Mouse (Mus musculus) T-helper 2 cell (primary cell): Measurements from ENCODE around the gene Ank2.

Experiments used
- in situ Hi-C: fragments of 300-600 bp; cut with MboI, MseI; formaldehyde crosslinking; loops from one replicate; pipeline ENCODE4 v1.15.1; 2025; ENCODE audit warnings: high pct_unique_total_duplicates

Gene Ank2

DNA sequence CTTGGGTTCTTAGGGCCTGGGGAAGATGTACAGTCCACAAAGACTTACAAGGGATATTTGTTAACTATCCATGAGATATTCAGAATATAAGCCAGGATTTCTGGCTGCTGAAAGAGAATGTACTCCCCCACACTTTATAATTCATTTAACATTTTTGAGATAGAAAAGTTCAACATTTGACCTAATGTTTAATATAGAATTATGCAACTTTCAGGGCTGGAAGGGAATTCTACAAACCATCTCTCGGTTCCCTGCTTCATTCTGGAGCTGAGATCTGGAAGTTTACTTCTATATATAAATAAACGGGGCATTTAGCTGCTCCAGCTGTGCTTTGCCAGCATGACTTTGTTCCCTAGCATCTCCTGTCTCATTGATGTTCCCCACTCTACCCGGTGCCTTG lies 372.9 kb downstream of the Ank2 start:
- in situ Hi-C loops, result no loop called here

- in situ Hi-C loops, result no loop called here
Measured at GRCm38 (mm10) chr3:127124375-127124993, 374.7 kb downstream of the Ank2 start.

- in situ Hi-C loops, result no loop called here
Measured at GRCm38 (mm10) chr3:127123376-127123775, 375.8 kb downstream of the Ank2 start.

- in situ Hi-C loops, result no loop called here
Measured at GRCm38 (mm10) chr3:127118777-127119176, 380.4 kb downstream of the Ank2 start.

DNA sequence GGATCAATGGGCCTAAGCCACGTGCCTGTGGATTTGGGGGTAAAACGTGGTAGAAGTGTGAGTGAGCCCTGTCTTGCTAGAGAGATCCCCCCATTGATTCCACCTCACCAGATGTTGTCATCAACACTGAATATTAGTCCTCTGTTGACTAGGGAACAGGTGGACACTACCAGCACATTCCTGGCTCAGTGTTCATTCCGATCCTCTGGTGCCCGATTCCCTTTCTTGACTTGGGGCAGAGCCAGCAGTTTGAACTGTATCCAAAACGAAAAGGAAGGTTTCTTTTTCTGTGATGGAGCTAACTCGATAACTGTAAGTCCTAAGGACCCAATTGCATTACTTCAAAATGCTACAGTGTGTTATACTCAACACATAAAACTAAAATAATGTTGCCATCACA lies 382.9 kb downstream of the Ank2 start:
- in situ Hi-C loops, result no loop called here

- in situ Hi-C loops, result no loop called here
Measured at GRCm38 (mm10) chr3:127113238-127113637, 385.9 kb downstream of the Ank2 start.

GRCm38 (mm10) chr3:127109413-127109812 lies 389.7 kb downstream of the Ank2 start:
- in situ Hi-C loops, result no loop called here

GRCm38 (mm10) chr3:127108481-127108880 lies 390.7 kb downstream of the Ank2 start:
- in situ Hi-C loops, result no loop called here

GRCm38 (mm10) chr3:127107281-127107680 lies 391.9 kb downstream of the Ank2 start:
- in situ Hi-C loops, result no loop called here

DNA sequence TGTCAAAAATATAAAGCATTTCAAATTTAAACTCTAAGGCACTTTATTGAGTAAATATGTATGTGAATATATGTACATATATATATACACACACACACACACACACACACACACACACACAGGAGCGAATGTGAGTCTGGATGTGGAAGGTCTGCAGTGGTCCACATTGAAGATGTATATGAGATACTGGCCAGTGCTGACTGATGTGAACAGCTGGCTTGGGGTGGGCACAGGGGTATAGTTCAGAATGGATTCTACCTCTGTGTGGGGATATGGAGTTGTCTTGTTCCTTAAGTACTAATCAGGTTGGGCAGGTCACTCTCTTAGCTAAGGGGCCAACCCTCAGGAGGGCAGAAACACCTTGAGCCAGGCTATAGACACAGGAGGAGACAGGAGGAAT lies 397.8 kb downstream of the Ank2 start:
- in situ Hi-C loops, result no loop called here

DNA sequence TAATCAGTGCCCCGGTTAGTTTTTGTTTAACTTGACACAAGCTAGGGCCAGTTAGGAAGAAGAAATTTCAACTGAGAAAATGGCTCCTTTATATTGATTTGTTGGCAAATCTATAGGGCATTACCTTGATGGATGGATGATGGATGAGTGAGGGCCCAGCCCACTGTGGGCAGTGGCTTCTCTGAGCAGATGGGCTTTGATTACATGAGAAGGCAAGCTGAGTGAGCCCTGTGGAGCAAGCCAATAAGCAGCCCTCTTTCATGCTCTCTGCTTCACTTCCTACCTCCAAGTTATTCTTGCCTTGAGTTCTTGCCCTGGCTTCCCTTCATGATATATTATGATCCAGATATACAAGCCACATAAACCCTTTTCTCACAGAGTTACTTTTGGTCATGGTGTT lies 401.4 kb downstream of the Ank2 start:
- in situ Hi-C loops, result no loop called here

DNA sequence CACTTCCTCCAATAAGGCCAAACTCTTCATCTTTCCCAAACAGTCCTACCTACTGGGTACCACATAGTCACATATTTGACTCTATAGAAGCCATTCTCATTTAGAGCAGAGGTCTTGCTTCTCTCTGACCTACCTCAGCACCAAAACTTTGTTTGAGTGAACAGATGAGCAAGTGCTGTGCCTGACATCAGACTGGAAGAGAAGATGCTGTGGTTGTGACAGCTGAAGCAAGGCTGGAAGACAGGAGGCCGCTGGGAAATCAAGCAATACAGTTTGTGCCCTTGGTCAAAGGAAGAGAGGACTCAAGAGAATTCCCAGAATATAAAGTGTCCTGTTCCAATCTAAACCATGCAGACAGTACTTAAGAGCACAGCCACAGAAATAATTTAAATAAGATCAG lies 402.0 kb downstream of the Ank2 start:
- in situ Hi-C loops, result no loop called here

DNA sequence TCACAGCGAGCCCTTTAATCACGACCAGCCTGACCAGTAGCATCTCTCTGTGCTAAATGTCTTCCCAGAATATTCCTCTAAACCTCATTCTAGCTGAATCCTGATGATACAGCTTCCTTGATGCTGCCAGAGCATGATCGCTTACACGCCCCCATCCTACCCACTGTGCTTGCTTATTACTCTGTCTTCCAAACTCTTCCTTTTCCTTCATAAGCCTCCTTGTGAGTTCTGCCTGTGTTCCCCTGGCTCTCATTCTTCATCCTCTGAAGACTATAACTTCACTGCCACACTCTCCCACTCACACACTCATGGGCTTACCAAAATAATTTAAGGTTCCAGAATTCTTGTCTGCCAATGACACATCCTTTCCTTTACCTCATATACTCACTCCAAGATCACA lies 405.5 kb downstream of the Ank2 start:
- in situ Hi-C loops, result no loop called here

- in situ Hi-C loops, result no loop called here
Measured at GRCm38 (mm10) chr3:127087574-127087973, 411.6 kb downstream of the Ank2 start.

GRCm38 (mm10) chr3:127086834-127087506 lies 412.2 kb downstream of the Ank2 start:
- in situ Hi-C loops, result no loop called here

- in situ Hi-C loops, result no loop called here
Measured at GRCm38 (mm10) chr3:127077369-127077768, 421.8 kb downstream of the Ank2 start.

DNA sequence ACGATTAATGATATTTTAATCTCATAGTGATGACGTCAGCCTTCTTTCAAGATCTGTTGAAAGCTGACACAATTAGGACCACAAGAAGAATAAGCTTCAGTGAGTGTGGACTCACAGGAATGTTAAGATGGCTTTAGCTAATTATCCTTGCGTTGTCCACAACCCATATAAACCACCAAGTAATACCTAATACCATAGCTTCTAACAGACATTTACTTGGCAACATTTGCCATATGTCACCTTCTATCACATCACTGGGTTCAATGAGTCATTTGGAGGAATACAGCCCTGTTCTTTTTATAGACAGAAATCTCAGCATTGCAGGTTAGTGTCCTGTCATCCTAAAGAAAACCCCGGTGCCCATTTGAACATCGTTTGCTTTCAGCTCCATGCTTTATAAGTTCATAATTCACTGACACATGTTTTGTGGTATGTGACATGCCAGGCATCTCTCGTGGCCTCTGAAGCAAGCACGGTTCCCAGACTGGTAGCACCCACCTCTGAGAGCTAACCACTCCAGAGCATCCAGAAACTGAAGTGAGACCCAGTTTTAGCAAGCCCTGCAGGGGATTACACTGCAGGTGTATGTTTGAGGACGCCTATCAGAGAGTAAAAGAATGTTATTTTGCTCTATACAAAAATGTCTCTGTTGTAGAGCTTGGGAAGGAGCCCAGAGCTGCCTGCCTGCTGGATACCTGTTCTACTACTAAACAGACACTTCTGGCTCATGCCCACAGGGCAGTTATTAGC lies 423.4 kb downstream of the Ank2 start:
- in situ Hi-C loops, result no loop called here

GRCm38 (mm10) chr3:127071471-127071870 lies 427.7 kb downstream of the Ank2 start:
- in situ Hi-C loops, result no loop called here

DNA sequence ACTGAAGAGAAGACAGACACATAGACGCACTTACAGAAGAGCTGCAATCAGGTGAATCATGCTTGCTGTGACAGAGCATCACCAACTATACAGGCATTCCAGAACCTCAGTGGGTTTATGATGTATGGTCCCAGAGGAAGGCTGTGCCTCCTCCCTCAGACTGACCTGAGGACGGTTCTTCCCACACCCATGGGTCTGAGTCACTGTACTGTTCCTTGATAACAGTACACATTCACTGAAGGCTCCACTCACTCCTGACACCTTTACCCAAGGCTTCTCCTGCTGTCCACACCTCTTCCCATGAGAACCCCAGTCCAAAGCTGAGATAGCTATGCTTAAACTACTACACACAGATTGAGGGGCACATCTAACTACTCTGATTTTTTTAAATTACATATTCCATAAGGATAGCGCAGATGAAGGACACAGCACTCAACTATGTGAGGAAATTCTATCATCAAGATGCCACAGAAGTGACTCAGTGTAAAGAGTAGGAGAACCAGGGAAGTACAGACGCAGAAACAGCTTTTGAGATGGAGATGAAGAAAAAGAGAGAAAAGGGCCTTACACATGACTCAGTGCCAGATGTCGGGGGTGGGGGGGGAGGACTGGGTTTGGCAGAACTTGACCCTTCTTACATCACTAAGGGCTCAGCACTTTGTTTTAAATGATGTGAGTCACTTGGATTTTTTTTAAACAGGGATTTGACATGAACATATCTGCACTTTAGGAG lies 435.3 kb downstream of the Ank2 start:
- in situ Hi-C loops, result no loop called here

DNA sequence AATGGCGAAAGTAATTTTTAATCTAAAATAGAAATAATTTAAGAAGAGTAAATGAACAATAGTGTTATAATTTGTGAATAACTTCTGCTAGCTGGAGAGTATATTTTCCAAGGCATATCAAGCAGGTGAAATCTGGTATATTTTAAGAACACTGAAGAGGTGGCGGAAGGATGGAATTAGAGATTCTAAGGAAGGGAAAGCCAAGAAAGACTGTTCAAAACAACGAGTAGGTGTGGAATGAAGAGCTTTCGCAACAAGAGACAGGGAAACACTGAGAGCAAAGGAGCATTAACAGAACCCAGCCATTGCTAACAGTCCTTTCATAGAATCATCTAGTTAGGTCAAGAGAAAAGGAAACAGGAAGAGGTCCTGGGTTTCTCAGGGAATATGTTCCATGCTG lies 439.5 kb downstream of the Ank2 start:
- in situ Hi-C loops, result no loop called here

- in situ Hi-C loops, result no loop called here
Measured at GRCm38 (mm10) chr3:127041288-127041687, 457.9 kb downstream of the Ank2 start.

- in situ Hi-C loops, result no loop called here
Measured at GRCm38 (mm10) chr3:127038570-127038969, 460.6 kb downstream of the Ank2 start.
